Mouse (Mus musculus): ENCODE results near the gene Bak1.

Bak1 gene

GRCm38 (mm10) chr17:27045164-27045563, 16.4 kb upstream of the Bak1 start:
- no peaks in the 10 kb centered on the region for H3K27me3 ChIP-seq (ENCODE audit: insufficient read depth, low read length)
- TF ChIP-seq CTCF (conservative IDR thresholded peaks at IDR 0.05; ENCODE audit: low read length), result no peak
- TF ChIP-seq NANOG (IDR thresholded peaks at IDR 0.05; ENCODE audit: borderline replicate concordance, low read length), result no peak
- TF ChIP-seq POU5F1 (IDR thresholded peaks at IDR 0.05; ENCODE audit: borderline replicate concordance, low read length), result no peak
- no peaks in the 10 kb centered on the region for H3K9me3 ChIP-seq (ENCODE audit: low read length)
- H3K36me3 ChIP-seq (ENCODE audit: insufficient read depth, low read length), result no peaks in the 10 kb centered on the region
- H3K4me1 ChIP-seq (replicated peaks; ENCODE audit: low read depth, low read length), result peaks cover 92% of the 10 kb centered on the region
- peak overlapping the region; percentile 41 for H3K4me3 ChIP-seq (replicated peaks; ENCODE audit: low read length)

- Histone ChIP-seq H3K4me1 (replicated peaks; ENCODE audit: low read depth, low read length) (peaks cover 88% of the 10 kb centered on the region), H3K4me3 (replicated peaks; ENCODE audit: low read length) (peak overlapping the region; percentile 64), H3K27me3 (ENCODE audit: insufficient read depth, low read length) (no peaks in the 10 kb centered on the region), H3K9me3 (ENCODE audit: low read length) (no peaks in the 10 kb centered on the region), H3K36me3 (ENCODE audit: insufficient read depth, low read length) (no peaks in the 10 kb centered on the region)
- TF ChIP-seq CTCF (conservative IDR thresholded peaks at IDR 0.05; ENCODE audit: low read length) (no peak), NANOG (IDR thresholded peaks at IDR 0.05; ENCODE audit: borderline replicate concordance, low read length) (no peak), POU5F1 (IDR thresholded peaks at IDR 0.05; ENCODE audit: borderline replicate concordance, low read length) (no peak)
These were observed 14.0 kb upstream of the Bak1 start for GRCm38 (mm10) chr17:27042840-27043239.

DNA sequence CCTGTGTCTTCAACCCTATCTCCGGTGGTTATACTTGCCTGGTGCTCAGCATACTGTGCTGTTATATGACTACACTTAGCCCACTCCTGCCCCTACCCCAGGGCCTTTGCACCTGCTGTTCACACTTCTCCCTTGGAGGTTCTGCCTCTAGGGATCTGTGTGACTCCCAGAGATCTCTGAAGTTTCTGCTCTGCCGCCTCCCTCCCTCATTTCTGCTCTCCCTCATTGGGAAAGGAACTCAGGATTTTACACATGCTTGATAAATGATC, 12.9 kb upstream of the Bak1 start:
- Histone ChIP-seq H3K4me1 (replicated peaks; ENCODE audit: low read depth, low read length) (peaks cover 88% of the 10 kb centered on the region), H3K27me3 (ENCODE audit: insufficient read depth, low read length) (no peaks in the 10 kb centered on the region), H3K36me3 (ENCODE audit: insufficient read depth, low read length) (no peaks in the 10 kb centered on the region), H3K4me3 (replicated peaks; ENCODE audit: low read length) (peak overlapping the region; percentile 69; the same call in 1 of the 2 replicates), H3K9me3 (ENCODE audit: low read length) (no peaks in the 10 kb centered on the region)
- no peak for TF ChIP-seq POU5F1 (IDR thresholded peaks at IDR 0.05; ENCODE audit: borderline replicate concordance, low read length)
- no peak for TF ChIP-seq CTCF (conservative IDR thresholded peaks at IDR 0.05; ENCODE audit: low read length)
- TF ChIP-seq NANOG (IDR thresholded peaks at IDR 0.05; ENCODE audit: borderline replicate concordance, low read length), result no peak

GRCm38 (mm10) chr17:27041046-27041786, 12.4 kb upstream of the Bak1 start:
- Histone ChIP-seq H3K27me3 (ENCODE audit: insufficient read depth, low read length) (no peaks in the 10 kb centered on the region), H3K4me3 (replicated peaks; ENCODE audit: low read length) (peak overlapping the region; percentile 69), H3K4me1 (replicated peaks; ENCODE audit: low read depth, low read length) (peaks cover 88% of the 10 kb centered on the region), H3K9me3 (ENCODE audit: low read length) (no peaks in the 10 kb centered on the region), H3K36me3 (ENCODE audit: insufficient read depth, low read length) (no peaks in the 10 kb centered on the region)
- TF ChIP-seq POU5F1 (IDR thresholded peaks at IDR 0.05; ENCODE audit: borderline replicate concordance, low read length) (no peak), NANOG (IDR thresholded peaks at IDR 0.05; ENCODE audit: borderline replicate concordance, low read length) (peak; percentile 94)

DNA sequence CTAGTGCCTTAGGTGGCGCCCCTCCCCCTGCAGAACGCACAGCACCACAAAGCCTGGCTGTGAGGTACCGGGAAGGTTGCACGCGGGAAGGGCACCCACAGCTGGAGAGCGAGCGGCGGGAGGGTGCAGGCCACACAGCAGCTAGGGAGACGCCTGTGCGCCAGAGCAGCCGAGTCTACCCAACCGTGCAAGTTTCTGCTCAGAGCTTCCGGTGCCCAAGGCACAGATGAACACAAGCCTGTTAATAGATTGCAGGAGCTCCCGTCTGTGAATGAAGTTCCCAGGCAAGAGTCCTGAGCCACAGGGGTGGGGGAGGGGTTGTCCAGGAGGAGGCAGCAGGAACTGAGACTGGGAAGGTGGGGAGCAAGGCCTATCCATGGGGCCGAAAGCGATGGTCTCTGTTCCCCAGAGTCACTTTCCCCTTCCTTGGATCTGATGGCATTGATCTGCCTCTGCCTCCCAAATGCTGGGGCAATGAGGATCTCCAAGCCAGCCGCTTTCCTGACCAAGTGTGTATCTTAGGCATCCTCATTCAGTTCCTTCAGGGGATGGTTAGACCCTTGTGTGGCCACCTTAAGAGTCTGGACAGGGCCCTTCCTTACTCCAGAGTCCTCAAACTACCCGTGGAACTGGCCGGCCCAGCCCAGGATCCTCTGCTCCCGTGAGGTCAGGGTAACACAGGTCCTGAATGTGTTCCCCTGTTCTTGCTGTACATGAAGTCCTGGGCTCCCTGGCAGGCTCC, 11.7 kb upstream of the Bak1 start:
- Histone ChIP-seq H3K4me3 (replicated peaks; ENCODE audit: low read length) (peak overlapping the region; percentile 69), H3K9me3 (ENCODE audit: low read length) (no peaks in the 10 kb centered on the region), H3K27me3 (ENCODE audit: insufficient read depth, low read length) (no peaks in the 10 kb centered on the region), H3K36me3 (ENCODE audit: insufficient read depth, low read length) (no peaks in the 10 kb centered on the region), H3K4me1 (replicated peaks; ENCODE audit: low read depth, low read length) (peaks cover 88% of the 10 kb centered on the region)
- TF ChIP-seq POU5F1 (IDR thresholded peaks at IDR 0.05; ENCODE audit: borderline replicate concordance, low read length), result no peak
- no peak for TF ChIP-seq CTCF (conservative IDR thresholded peaks at IDR 0.05; ENCODE audit: low read length)
- no peak; the same call in 1 of the 2 replicates for TF ChIP-seq NANOG (IDR thresholded peaks at IDR 0.05; ENCODE audit: borderline replicate concordance, low read length)

GRCm38 (mm10) chr17:27039432-27040102, 10.8 kb upstream of the Bak1 start:
- Histone ChIP-seq H3K9me3 (ENCODE audit: low read length) (no peaks in the 10 kb centered on the region), H3K27me3 (ENCODE audit: insufficient read depth, low read length) (no peaks in the 10 kb centered on the region), H3K4me3 (replicated peaks; ENCODE audit: low read length) (peak overlapping the region; percentile 78), H3K36me3 (ENCODE audit: insufficient read depth, low read length) (no peaks in the 10 kb centered on the region), H3K4me1 (replicated peaks; ENCODE audit: low read depth, low read length) (peaks cover 89% of the 10 kb centered on the region)
- TF ChIP-seq POU5F1 (IDR thresholded peaks at IDR 0.05; ENCODE audit: borderline replicate concordance, low read length) (no peak), CTCF (conservative IDR thresholded peaks at IDR 0.05; ENCODE audit: low read length) (no peak), NANOG (IDR thresholded peaks at IDR 0.05; ENCODE audit: borderline replicate concordance, low read length) (no peak)

GRCm38 (mm10) chr17:27038335-27039050, 9.7 kb upstream of the Bak1 start:
- H3K4me1 ChIP-seq (replicated peaks; ENCODE audit: low read depth, low read length), result peaks cover 92% of the 10 kb centered on the region
- H3K9me3 ChIP-seq (ENCODE audit: low read length), result no peaks in the 10 kb centered on the region
- no peaks in the 10 kb centered on the region for H3K27me3 ChIP-seq (ENCODE audit: insufficient read depth, low read length)
- TF ChIP-seq CTCF (conservative IDR thresholded peaks at IDR 0.05; ENCODE audit: low read length) (no peak), NANOG (IDR thresholded peaks at IDR 0.05; ENCODE audit: borderline replicate concordance, low read length) (no peak), POU5F1 (IDR thresholded peaks at IDR 0.05; ENCODE audit: borderline replicate concordance, low read length) (no peak)
- no peaks in the 10 kb centered on the region for H3K36me3 ChIP-seq (ENCODE audit: insufficient read depth, low read length)
- H3K4me3 ChIP-seq (replicated peaks; ENCODE audit: low read length), result peak overlapping the region; percentile 78

- Histone ChIP-seq H3K36me3 (ENCODE audit: insufficient read depth, low read length) (no peaks in the 10 kb centered on the region), H3K9me3 (ENCODE audit: low read length) (peaks cover 3% of the 10 kb centered on the region; the same call in 1 of the 2 replicates), H3K27me3 (ENCODE audit: insufficient read depth, low read length) (no peaks in the 10 kb centered on the region), H3K4me1 (replicated peaks; ENCODE audit: low read depth, low read length) (peaks cover 89% of the 10 kb centered on the region), H3K4me3 (replicated peaks; ENCODE audit: low read length) (no peak overlapping the region; the same call in 1 of the 2 replicates)
- TF ChIP-seq NANOG (IDR thresholded peaks at IDR 0.05; ENCODE audit: borderline replicate concordance, low read length) (no peak), POU5F1 (IDR thresholded peaks at IDR 0.05; ENCODE audit: borderline replicate concordance, low read length) (no peak), CTCF (conservative IDR thresholded peaks at IDR 0.05; ENCODE audit: low read length) (no peak)
These were observed 7.7 kb upstream of the Bak1 start for GRCm38 (mm10) chr17:27036465-27036864.

Data from E14TG2a.4 (cell line).